Comparison of ENCODE assay signal across 8 mouse cellular contexts in the genomic region with DNA sequence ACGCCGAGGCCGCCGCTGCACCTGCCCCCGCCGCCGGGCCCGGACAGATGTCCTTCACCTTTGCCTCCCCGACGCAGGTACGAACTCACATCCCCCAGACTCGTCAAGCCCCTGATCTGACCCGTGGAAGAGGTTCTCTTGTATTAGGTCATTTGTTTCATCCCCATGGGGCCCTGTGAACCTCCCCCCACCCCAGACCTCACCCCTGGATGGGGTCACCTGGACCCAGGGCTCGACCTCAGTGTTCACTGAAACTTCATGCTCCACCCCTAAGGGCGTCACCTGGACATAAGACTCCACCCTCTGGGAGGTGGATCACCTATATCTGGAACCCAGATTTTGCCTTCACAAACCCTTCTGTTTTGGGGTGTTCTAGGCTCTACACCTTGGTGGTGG. TPM values are rescaled to one million over a fixed set of nuclear protein-coding genes. Genes with fewer than 3 reads are reported as not detected.
DNase-seq lines count a peak whose midpoint lies in the region; ATAC-seq lines count a peak whose summit lies in the region.

No protein-coding gene starts in this region.

- peak overlapping the region; percentile 75 for H3K27ac ChIP-seq in forebrain, embryonic 12.5 days
- H3K27ac ChIP-seq in limb, embryonic 11.5 days (replicated peaks; ENCODE audit: low read depth, low read length): no peak overlapping the region
- H3K27ac ChIP-seq in neural tube, embryonic 14.5 days (ENCODE audit: low read depth, low read length): peak overlapping the region; percentile 16

- H3K27me3 ChIP-seq in megakaryocyte, embryonic 14.5 days (replicated peaks): peaks cover 10% of the 10 kb centered on the region
- peaks cover 15% of the 10 kb centered on the region; the same call in 1 of the 2 replicates for H3K27me3 ChIP-seq in forebrain, embryonic 12.5 days
- H3K27me3 ChIP-seq in limb, embryonic 11.5 days (ENCODE audit: control insufficient read depth, insufficient read depth, low read length): 0 out of 2 replicates have a peak, but pooled peaks cover 6% of the 10 kb centered on the region
- H3K27me3 ChIP-seq in neural tube, embryonic 14.5 days (ENCODE audit: control insufficient read depth, insufficient read depth, low read length): no peaks in the 10 kb centered on the region

- H3K4me1 ChIP-seq in megakaryocyte, embryonic 14.5 days: peaks cover 92% of the 10 kb centered on the region
- peaks cover 81% of the 10 kb centered on the region for H3K4me1 ChIP-seq in forebrain, embryonic 12.5 days
- H3K4me1 ChIP-seq in limb, embryonic 11.5 days (ENCODE audit: control insufficient read depth, insufficient read depth, low read length): peaks cover 22% of the 10 kb centered on the region
- H3K4me1 ChIP-seq in neural tube, embryonic 14.5 days (ENCODE audit: control insufficient read depth, insufficient read depth, low read length): peaks cover 20% of the 10 kb centered on the region

- H3K9me3 ChIP-seq in megakaryocyte, embryonic 14.5 days: no peaks in the 10 kb centered on the region
- no peaks in the 10 kb centered on the region for H3K9me3 ChIP-seq in forebrain, embryonic 12.5 days
- H3K9me3 ChIP-seq in limb, embryonic 11.5 days (ENCODE audit: control insufficient read depth, low read length): no peaks in the 10 kb centered on the region
- H3K9me3 ChIP-seq in neural tube, embryonic 14.5 days (ENCODE audit: control insufficient read depth, low read length): no peaks in the 10 kb centered on the region

- H3K4me2 ChIP-seq in forebrain, embryonic 12.5 days: peak overlapping the region; percentile 89
- peak overlapping the region; percentile 76 for H3K4me2 ChIP-seq in limb, embryonic 11.5 days (ENCODE audit: low read depth, severe bottlenecking)
- H3K4me2 ChIP-seq in neural tube, embryonic 14.5 days (ENCODE audit: low read depth, low read length): peak overlapping the region; percentile 88

- H3K9ac ChIP-seq in forebrain, embryonic 12.5 days: peak overlapping the region; percentile 81
- peak overlapping the region; percentile 56 for H3K9ac ChIP-seq in limb, embryonic 11.5 days (ENCODE audit: low read length)
- peak overlapping the region; percentile 58 for H3K9ac ChIP-seq in neural tube, embryonic 14.5 days (replicated peaks; ENCODE audit: low read depth, low read length)

- H3K36me3 ChIP-seq in megakaryocyte, embryonic 14.5 days (replicated peaks; ENCODE audit: low read length): peaks cover 42% of the 10 kb centered on the region
- peaks cover 34% of the 10 kb centered on the region for H3K36me3 ChIP-seq in forebrain, embryonic 12.5 days (replicated peaks)
- peaks cover 18% of the 10 kb centered on the region for H3K36me3 ChIP-seq in limb, embryonic 11.5 days (ENCODE audit: control insufficient read depth, insufficient read depth, low read length)
- H3K36me3 ChIP-seq in neural tube, embryonic 14.5 days (ENCODE audit: control insufficient read depth, insufficient read depth, low read length): peaks cover 29% of the 10 kb centered on the region; the same call in 1 of the 2 replicates

- WGBS in forebrain, embryonic 12.5 days: under 1% methylated on average over 15 of the region's 15 CpGs
- WGBS in limb, embryonic 11.5 days: 1% methylated on average over 15 of the region's 15 CpGs
- WGBS in neural tube, embryonic 14.5 days: under 1% methylated on average over 15 of the region's 15 CpGs

- ATAC-seq in megakaryocyte, adult 5-6 weeks (ENCODE audit: poor library complexity, severe bottlenecking): no peak
- ATAC-seq in forebrain, embryonic 12.5 days (ENCODE audit: low FRiP score): no peak
- peak; percentile 15; the same call in 1 of the 2 replicates for ATAC-seq in limb, embryonic 11.5 days (ENCODE audit: insufficient number of reproducible peaks, low FRiP score, low TSS enrichment, low read depth)
- 0 out of 2 replicates have a peak, but pooled peaks have one; percentile 7 for ATAC-seq in neural tube, embryonic 14.5 days (ENCODE audit: low read depth)

- no peak for DNase-seq in limb, embryonic 11.5 days (ENCODE audit: low spot score)
- no peak for DNase-seq in urinary bladder, postnatal 14 days (ENCODE audit: low spot score)
- no peak for DNase-seq in Muller cell, postnatal 12 days (ENCODE audit: inconsistent ontology term)
- DNase-seq in adrenal gland, postnatal 25 days: no peak

- H3K4me3 ChIP-seq in megakaryocyte, embryonic 14.5 days (replicated peaks): peak overlapping the region; percentile 98
- H3K4me3 ChIP-seq in forebrain, embryonic 12.5 days (replicated peaks): peak overlapping the region; percentile 65
- peak overlapping the region; percentile 56 for H3K4me3 ChIP-seq in limb, embryonic 11.5 days (ENCODE audit: low read depth, low read length)
- H3K4me3 ChIP-seq in neural tube, embryonic 14.5 days (ENCODE audit: low read depth, low read length): peak overlapping the region; percentile 44

RNA-seq across cellular contexts. Expression of gene Cbarp, which starts 1.9 kb away (rescaled TPM):
- 4.8 and 11.7 TPM in 2 replicates for polyA plus RNA-seq in megakaryocyte, embryonic 14.5 days (2012; ENCODE audit: insufficient read depth, low replicate concordance)
- total RNA-seq in megakaryocyte, adult 5-6 weeks (2015): 1.6 and 2.2 TPM in 2 replicates
- total RNA-seq in megakaryocyte, adult 5-6 weeks (2017): 1.4 TPM in 1 of 2 replicates, not detected in the other
- polyA plus RNA-seq in forebrain, embryonic 12.5 days (2016; fragmentation: Nextera tagmentation; extraction: Ambion mirVana): 13.2 and 13.8 TPM in 2 replicates
- 4.7 and 6.5 TPM in 2 replicates for polyA plus RNA-seq in limb, embryonic 11.5 days (2014; fragmentation: Nextera tagmentation; extraction: Ambion mirVana)
- 82.2 and 101 TPM in 2 replicates for polyA plus RNA-seq in neural tube, embryonic 14.5 days (2014; fragmentation: Nextera tagmentation; extraction: Ambion mirVana)
- 45.4 and 67.9 TPM in 2 replicates for total RNA-seq in adrenal gland, postnatal 25 days (2021)

RNA-seq across cellular contexts. Expression of gene Atp5d, which starts 4.1 kb away (rescaled TPM):
- 1,192 and 1,533 TPM in 2 replicates for polyA plus RNA-seq in megakaryocyte, embryonic 14.5 days (2012; ENCODE audit: insufficient read depth, low replicate concordance)
- total RNA-seq in megakaryocyte, adult 5-6 weeks (2015): 161 and 162 TPM in 2 replicates
- 31.0 and 34.7 TPM in 2 replicates for total RNA-seq in megakaryocyte, adult 5-6 weeks (2017)
- polyA plus RNA-seq in forebrain, embryonic 12.5 days (2016; fragmentation: Nextera tagmentation; extraction: Ambion mirVana): 405 and 428 TPM in 2 replicates
- 416 and 426 TPM in 2 replicates for polyA plus RNA-seq in limb, embryonic 11.5 days (2014; fragmentation: Nextera tagmentation; extraction: Ambion mirVana)
- polyA plus RNA-seq in neural tube, embryonic 14.5 days (2014; fragmentation: Nextera tagmentation; extraction: Ambion mirVana): 472 and 519 TPM in 2 replicates
- total RNA-seq in adrenal gland, postnatal 25 days (2021): 460 and 592 TPM in 2 replicates

RNA-seq across cellular contexts. Expression of gene Midn, which starts 5.5 kb away (rescaled TPM):
- polyA plus RNA-seq in megakaryocyte, embryonic 14.5 days (2012; ENCODE audit: insufficient read depth, low replicate concordance): 171 and 203 TPM in 2 replicates
- total RNA-seq in megakaryocyte, adult 5-6 weeks (2015): 29.5 and 29.6 TPM in 2 replicates
- 22.4 and 36.1 TPM in 2 replicates for total RNA-seq in megakaryocyte, adult 5-6 weeks (2017)
- 45.0 and 50.3 TPM in 2 replicates for polyA plus RNA-seq in forebrain, embryonic 12.5 days (2016; fragmentation: Nextera tagmentation; extraction: Ambion mirVana)
- 59.3 and 60.9 TPM in 2 replicates for polyA plus RNA-seq in limb, embryonic 11.5 days (2014; fragmentation: Nextera tagmentation; extraction: Ambion mirVana)
- polyA plus RNA-seq in neural tube, embryonic 14.5 days (2014; fragmentation: Nextera tagmentation; extraction: Ambion mirVana): 38.8 and 39.8 TPM in 2 replicates
- total RNA-seq in adrenal gland, postnatal 25 days (2021): 74.1 and 97.4 TPM in 2 replicates

RNA-seq across cellular contexts. Expression of gene Cirbp, which starts 23.3 kb away (rescaled TPM):
- polyA plus RNA-seq in megakaryocyte, embryonic 14.5 days (2012; ENCODE audit: insufficient read depth, low replicate concordance): 27.7 and 39.5 TPM in 2 replicates
- total RNA-seq in megakaryocyte, adult 5-6 weeks (2015): 11.7 and 13.8 TPM in 2 replicates
- 29.3 and 32.1 TPM in 2 replicates for total RNA-seq in megakaryocyte, adult 5-6 weeks (2017)
- polyA plus RNA-seq in forebrain, embryonic 12.5 days (2016; fragmentation: Nextera tagmentation; extraction: Ambion mirVana): 224 and 240 TPM in 2 replicates
- 67.9 and 68.1 TPM in 2 replicates for polyA plus RNA-seq in limb, embryonic 11.5 days (2014; fragmentation: Nextera tagmentation; extraction: Ambion mirVana)
- 249 and 286 TPM in 2 replicates for polyA plus RNA-seq in neural tube, embryonic 14.5 days (2014; fragmentation: Nextera tagmentation; extraction: Ambion mirVana)
- 49.9 and 142 TPM in 2 replicates for total RNA-seq in adrenal gland, postnatal 25 days (2021)

RNA-seq across cellular contexts. Expression of gene Stk11, which starts 26.9 kb away (rescaled TPM):
- 153 and 200 TPM in 2 replicates for polyA plus RNA-seq in megakaryocyte, embryonic 14.5 days (2012; ENCODE audit: insufficient read depth, low replicate concordance)
- total RNA-seq in megakaryocyte, adult 5-6 weeks (2015): 58.0 and 60.7 TPM in 2 replicates
- total RNA-seq in megakaryocyte, adult 5-6 weeks (2017): 142 and 146 TPM in 2 replicates
- 20.8 and 23.2 TPM in 2 replicates for polyA plus RNA-seq in forebrain, embryonic 12.5 days (2016; fragmentation: Nextera tagmentation; extraction: Ambion mirVana)
- 23.6 and 27.1 TPM in 2 replicates for polyA plus RNA-seq in limb, embryonic 11.5 days (2014; fragmentation: Nextera tagmentation; extraction: Ambion mirVana)
- 21.3 and 26.0 TPM in 2 replicates for polyA plus RNA-seq in neural tube, embryonic 14.5 days (2014; fragmentation: Nextera tagmentation; extraction: Ambion mirVana)
- total RNA-seq in adrenal gland, postnatal 25 days (2021): 154 TPM in 2 replicates

Comparison
In these comparisons a context has a peak if more than half of its experiments do, and no peak if none do; other contexts are left out.
1. H3K4me3 ChIP-seq: peak in every context shown above with its lines; median percentile 98 in megakaryocyte, embryonic 14.5 days; 65 in forebrain, embryonic 12.5 days; 56 in limb, embryonic 11.5 days; 44 in neural tube, embryonic 14.5 days.
2. ATAC-seq: peak in limb, embryonic 11.5 days (single experiment) and neural tube, embryonic 14.5 days (single experiment); none in megakaryocyte, adult 5-6 weeks (single experiment) and forebrain, embryonic 12.5 days (single experiment).
3. Peak in every context shown above with its lines, with median percentiles within 50 percentile points of each other: H3K4me2 ChIP-seq and H3K9ac ChIP-seq.